Mouse (Mus musculus) liver, adult 2 months (tissue): Measurements from ENCODE around the gene Cib4.

Source experiments
- CTCF ChIP-seq: fragments of 200-500 bp; IDR thresholded peaks from 2 replicates; pipeline ENCODE4 v1.5.1; 2011; ENCODE audit warnings: low read depth, low read length, control low read depth
- POLR2A ChIP-seq: fragments of 200-500 bp; IDR thresholded peaks from 2 replicates; pipeline ENCODE4 v1.6.1; 2011; ENCODE audit warnings: low read length, control low read depth; ENCODE audit not compliant: insufficient read depth; ENCODE audit errors: extremely low read depth

DNA sequence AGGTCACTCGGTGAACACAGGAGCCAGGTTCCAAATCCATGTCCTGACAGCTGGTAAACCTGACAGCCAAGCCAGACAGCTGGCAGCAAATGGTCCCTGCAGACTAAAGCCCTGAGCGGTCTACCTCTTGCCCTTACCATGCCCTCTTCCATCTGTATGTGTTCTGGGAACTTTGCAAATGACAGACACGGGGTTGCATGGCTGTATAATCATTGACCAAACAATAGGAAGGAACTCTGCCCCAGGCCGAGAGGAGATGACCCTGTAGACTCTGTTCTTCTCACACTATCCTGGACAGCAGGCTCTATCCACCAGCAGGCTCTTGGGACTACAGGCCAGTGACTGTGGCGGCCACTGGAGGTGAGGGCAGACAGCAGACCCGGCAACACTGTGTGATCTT, 11.0 kb downstream of the Cib4 start:
- TF ChIP-seq CTCF (no peak), POLR2A (no peak)
